Mouse (Mus musculus) embryonic facial prominence, embryonic 10.5 days (tissue): ENCODE data around the gene Abl1. TPM values are rescaled to one million over a fixed set of nuclear protein-coding genes. Genes with fewer than 3 reads are reported as not detected.

Experiments
- DNase-seq: peaks from one replicate; pipeline ENCODE4 v3.0.0-alpha.2; 2017; ENCODE audit warnings: low spot score
- H3K27ac ChIP-seq: fragments of 300-500 bp; sonication (generic); replicated peaks from 2 replicates; pipeline ENCODE4 v1.5.1; 2016; ENCODE audit warnings: mild to moderate bottlenecking
- H3K27me3 ChIP-seq: fragments of 300-500 bp; sonication (generic); replicated peaks from 2 replicates; pipeline ENCODE4 v1.6.1; 2016; ENCODE audit warnings: low read depth, mild to moderate bottlenecking; ENCODE audit not compliant: poor library complexity, severe bottlenecking
- H3K36me3 ChIP-seq: fragments of 300-500 bp; sonication (generic); replicated peaks from 2 replicates; pipeline ENCODE4 v1.6.1; 2016; ENCODE audit warnings: mild to moderate bottlenecking, moderate library complexity
- H3K4me1 ChIP-seq: fragments of 300-500 bp; sonication (generic); 2 replicates; pipeline ENCODE4 v1.6.1; 2016
- H3K4me3 ChIP-seq: fragments of 300-500 bp; sonication (generic); 2 replicates; pipeline ENCODE4 v1.5.1; 2016; ENCODE audit warnings: mild to moderate bottlenecking, moderate library complexity
- H3K9me3 ChIP-seq: fragments of 300-500 bp; sonication (generic); 2 replicates; pipeline ENCODE4 v1.6.1; 2016; ENCODE audit warnings: mild to moderate bottlenecking
- WGBS: fragments of 180-500 bp; shearing (Covaris S2); methylation state at CpG from one replicate; pipeline ENCODE4 v1.1.7; 2016; 5-methylcytosine and 5-hydroxymethylcytosine counted together
- polyA plus RNA-seq: library from polyadenylated mRNA; unstranded; fragments of >200 nt; fragmentation: Nextera tagmentation; extraction: Ambion mirVana; gene quantifications from 2 replicates; pipeline ENCODE4 v1.2.1, GENCODE M21; 2016

The Abl1 gene
- polyA plus RNA-seq, 1 experiment from 2014 or later: 64.8 TPM

DNA sequence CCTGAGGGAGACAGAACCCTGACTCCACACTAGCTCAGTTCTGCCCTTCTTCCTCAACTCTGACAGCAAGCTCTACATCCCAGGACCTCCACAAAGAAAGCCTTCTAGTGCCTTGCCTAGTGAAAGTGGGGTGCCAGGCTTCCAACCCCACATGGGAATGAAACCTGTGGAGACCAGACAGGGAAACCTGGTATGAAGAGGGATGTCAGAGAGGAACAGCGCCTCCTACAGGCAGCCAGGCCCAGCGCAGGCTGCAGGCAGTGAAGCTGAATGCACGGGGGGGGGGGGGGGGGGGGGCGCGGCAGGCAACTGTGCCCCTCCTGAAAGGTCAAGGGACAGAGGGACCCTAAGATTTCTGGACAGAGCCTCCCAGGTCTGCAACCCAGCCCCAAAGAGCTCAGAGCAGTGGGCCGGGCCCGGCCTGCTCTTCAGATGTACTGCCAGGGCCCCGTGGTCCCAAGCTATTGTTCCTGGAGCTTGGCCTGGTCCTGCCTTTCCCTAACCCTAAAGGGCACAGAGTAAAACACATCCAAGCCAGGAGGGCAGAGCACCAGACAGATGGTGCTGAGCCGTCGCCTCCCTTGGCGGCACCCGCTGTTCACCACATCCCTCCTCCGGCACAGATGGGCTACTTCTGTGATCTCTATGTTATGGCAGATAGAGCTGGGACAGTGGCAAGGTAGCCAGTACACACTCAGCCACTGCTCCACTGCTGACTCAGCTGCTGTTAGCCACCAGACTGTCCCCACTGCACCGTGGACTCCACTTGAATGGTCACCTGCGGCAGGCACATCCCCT is 136.0 kb downstream of the Abl1 start:
- peaks cover 33% of the 10 kb centered on the region for H3K4me1 ChIP-seq
- H3K36me3 ChIP-seq: no peaks in the 10 kb centered on the region
- DNase-seq: peak; percentile 50
- H3K27me3 ChIP-seq: peaks cover 52% of the 10 kb centered on the region
- 62% methylated on average over 15 of the region's 15 CpGs for WGBS
- no peaks in the 10 kb centered on the region for H3K9me3 ChIP-seq
- no peak overlapping the region for H3K27ac ChIP-seq
- H3K4me3 ChIP-seq: no peak overlapping the region

- Histone ChIP-seq H3K36me3 (no peaks in the 10 kb centered on the region), H3K9me3 (no peaks in the 10 kb centered on the region), H3K4me1 (peaks cover 46% of the 10 kb centered on the region), H3K27me3 (peaks cover 52% of the 10 kb centered on the region), H3K27ac (no peak overlapping the region), H3K4me3 (no peak overlapping the region)
- WGBS: 85% methylated on average over 16 of the region's 16 CpGs
- no peak for DNase-seq
These were observed 137.3 kb downstream of the Abl1 start for GRCm38 (mm10) chr2:31825469-31825911.

DNA sequence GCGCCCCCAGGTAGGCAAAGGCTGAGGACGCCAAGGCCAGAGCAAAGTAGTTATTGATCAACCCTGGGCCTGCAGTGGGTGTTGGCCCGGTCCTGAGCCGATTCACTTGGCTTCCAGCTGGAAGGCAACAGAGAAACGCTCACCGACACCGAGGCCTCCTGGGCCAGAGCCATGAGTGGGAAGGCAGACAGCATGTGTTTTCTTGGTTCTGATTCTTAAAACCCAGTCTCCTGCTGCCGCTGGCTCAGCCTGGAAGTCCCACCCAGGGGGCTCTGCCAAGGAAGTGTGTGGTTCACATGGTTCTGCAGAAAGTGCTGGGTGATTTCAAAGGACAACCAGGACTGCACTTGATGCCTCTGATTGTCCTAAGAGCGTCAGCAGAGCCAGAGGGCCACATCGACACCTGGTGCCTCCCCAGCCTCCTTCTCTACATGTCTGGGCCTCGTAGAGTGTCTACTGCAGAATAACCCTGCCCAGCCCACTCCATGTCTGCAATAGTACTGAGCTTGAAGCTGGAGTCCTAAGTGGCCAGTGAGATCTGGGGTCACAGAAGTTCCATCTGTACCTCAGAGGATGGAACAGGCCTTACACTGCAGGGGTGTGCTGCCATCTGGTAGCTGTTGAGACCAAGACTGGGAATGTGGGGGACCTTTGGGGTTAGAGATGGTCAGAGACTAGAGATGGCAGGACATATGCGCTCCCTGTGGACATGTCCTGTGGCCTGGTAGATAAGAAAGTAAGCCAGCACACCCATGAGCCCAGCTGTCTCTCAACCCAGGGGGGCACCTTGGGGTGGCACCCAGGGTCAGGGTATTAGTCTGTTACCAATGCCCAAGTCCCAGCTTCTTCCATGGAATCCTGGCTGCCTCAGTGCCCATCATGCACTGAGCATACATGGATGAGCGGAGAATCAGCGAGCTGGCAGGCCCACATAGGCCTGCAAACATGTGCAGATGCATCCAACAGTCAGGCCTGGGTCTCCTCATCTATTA is 138.2 kb downstream of the Abl1 start:
- WGBS: 88% methylated on average over 14 of the region's 14 CpGs
- Histone ChIP-seq H3K27ac (no peak overlapping the region), H3K27me3 (peaks cover 44% of the 10 kb centered on the region)

DNA sequence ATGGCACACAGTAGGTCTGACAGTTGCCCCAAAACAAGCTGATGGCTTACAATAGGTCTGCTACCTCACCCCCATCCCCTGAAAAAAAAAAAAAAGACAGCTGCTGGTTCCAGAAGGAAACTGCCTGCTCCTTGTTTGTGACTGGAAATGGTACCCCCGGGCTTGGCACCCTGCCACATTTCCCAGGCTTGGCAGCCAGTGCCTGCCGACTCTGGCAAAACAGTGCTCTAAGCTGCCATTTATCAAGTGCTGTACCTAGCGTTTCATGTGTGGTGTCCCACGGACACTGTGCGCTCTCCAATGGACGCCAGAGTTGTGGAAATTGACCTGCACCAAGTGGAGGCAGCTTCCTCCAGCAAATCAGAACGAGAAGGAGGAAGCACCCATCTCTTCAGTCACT is 139.7 kb downstream of the Abl1 start:
- Histone ChIP-seq H3K4me1 (peaks cover 42% of the 10 kb centered on the region), H3K27ac (peak overlapping the region; percentile 22; the same call in 1 of the 2 replicates), H3K36me3 (no peaks in the 10 kb centered on the region), H3K4me3 (no peak overlapping the region), H3K27me3 (peaks cover 39% of the 10 kb centered on the region), H3K9me3 (no peaks in the 10 kb centered on the region)
- WGBS: 66% methylated on average over 7 of the region's 7 CpGs
- no peak for DNase-seq

More for the DNA sequence above, 138.2 kb downstream of the Abl1 start:
- no peak for DNase-seq
- H3K36me3 ChIP-seq: no peaks in the 10 kb centered on the region
- H3K4me1 ChIP-seq: peaks cover 51% of the 10 kb centered on the region
- H3K9me3 ChIP-seq: no peaks in the 10 kb centered on the region
- no peak overlapping the region for H3K4me3 ChIP-seq

GRCm38 (mm10) chr2:31828311-31828825 is 140.2 kb downstream of the Abl1 start:
- Histone ChIP-seq H3K9me3 (no peaks in the 10 kb centered on the region), H3K36me3 (no peaks in the 10 kb centered on the region), H3K4me3 (no peak overlapping the region), H3K27me3 (peaks cover 34% of the 10 kb centered on the region), H3K4me1 (peaks cover 37% of the 10 kb centered on the region), H3K27ac (peak overlapping the region; percentile 22; the same call in 1 of the 2 replicates)
- DNase-seq: no peak
- 20% methylated on average over 4 of the region's 4 CpGs for WGBS

DNA sequence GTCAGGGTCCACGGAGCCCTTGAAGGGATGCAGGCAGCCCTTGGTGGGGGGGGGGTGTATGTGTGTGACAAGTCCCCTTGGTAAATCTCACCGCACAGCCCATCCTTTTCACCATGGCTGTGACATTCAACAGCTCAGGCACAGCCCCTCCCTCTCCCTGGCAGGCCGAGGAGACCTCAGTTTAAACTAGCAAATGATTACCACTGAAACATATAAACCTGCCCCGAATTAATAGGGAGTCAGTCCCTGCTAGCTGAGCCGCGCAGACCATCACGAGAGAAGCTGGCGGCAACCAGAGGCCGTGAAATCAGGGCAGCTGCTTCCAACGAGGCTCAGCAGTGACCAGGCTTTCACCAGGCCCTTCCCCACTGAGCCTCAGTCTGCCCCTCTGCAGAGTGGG is 147.9 kb downstream of the Abl1 start:
- 69% methylated on average over 10 of the region's 10 CpGs for WGBS
- H3K4me1 ChIP-seq: peaks cover 32% of the 10 kb centered on the region
- H3K4me3 ChIP-seq: no peak overlapping the region
- H3K27ac ChIP-seq: no peak overlapping the region
- DNase-seq: no peak
- peaks cover 56% of the 10 kb centered on the region for H3K27me3 ChIP-seq
- H3K36me3 ChIP-seq: no peaks in the 10 kb centered on the region
- no peaks in the 10 kb centered on the region for H3K9me3 ChIP-seq

GRCm38 (mm10) chr2:31836985-31837384 is 148.8 kb downstream of the Abl1 start:
- 39% methylated on average over 6 of the region's 6 CpGs for WGBS
- Histone ChIP-seq H3K27ac (peak overlapping the region; percentile 36; the same call in 1 of the 2 replicates), H3K36me3 (no peaks in the 10 kb centered on the region), H3K4me1 (peaks cover 32% of the 10 kb centered on the region), H3K27me3 (peaks cover 61% of the 10 kb centered on the region), H3K4me3 (no peak overlapping the region), H3K9me3 (no peaks in the 10 kb centered on the region)
- DNase-seq: no peak

- H3K4me1 ChIP-seq: peaks cover 32% of the 10 kb centered on the region
- no peaks in the 10 kb centered on the region for H3K9me3 ChIP-seq
- WGBS: 40% methylated on average over 1 of the region's 1 CpGs
- H3K27ac ChIP-seq: peak overlapping the region; percentile 12; the same call in 1 of the 2 replicates
- no peak for DNase-seq
- no peak overlapping the region for H3K4me3 ChIP-seq
- no peaks in the 10 kb centered on the region for H3K36me3 ChIP-seq
- H3K27me3 ChIP-seq: peaks cover 74% of the 10 kb centered on the region
These were observed 150.7 kb downstream of the Abl1 start for GRCm38 (mm10) chr2:31838868-31839267.

DNA sequence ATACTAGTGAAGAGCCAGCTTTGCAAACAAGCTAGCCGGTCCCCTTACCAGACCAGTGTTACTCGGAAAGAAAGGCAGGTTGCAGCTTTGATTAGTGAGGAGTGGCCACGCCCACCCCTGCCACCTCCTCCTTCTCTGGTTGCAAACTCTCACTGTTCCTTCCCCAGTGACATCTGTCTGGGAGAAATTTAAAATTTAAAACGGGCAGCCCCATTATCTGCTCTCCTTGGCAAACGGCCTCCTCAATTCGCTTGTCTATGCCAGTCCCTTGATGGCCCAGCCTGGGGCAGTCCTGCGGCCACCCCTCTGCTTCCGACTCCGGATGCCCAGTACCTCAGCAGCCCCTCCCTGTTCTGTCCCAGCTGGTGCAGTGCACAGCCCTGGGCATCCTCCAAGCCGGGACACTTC is 156.6 kb downstream of the Abl1 start:
- Histone ChIP-seq H3K4me3 (peak overlapping the region; percentile 62; the same call in 1 of the 2 replicates), H3K27me3 (peaks cover 91% of the 10 kb centered on the region), H3K9me3 (no peaks in the 10 kb centered on the region), H3K27ac (no peak overlapping the region), H3K4me1 (peaks cover 40% of the 10 kb centered on the region), H3K36me3 (no peaks in the 10 kb centered on the region)
- WGBS: 3% methylated on average over 10 of the region's 10 CpGs
- no peak for DNase-seq

GRCm38 (mm10) chr2:31845512-31845895 is 157.3 kb downstream of the Abl1 start:
- DNase-seq: peak; percentile 37
- Histone ChIP-seq H3K9me3 (no peaks in the 10 kb centered on the region), H3K27ac (peak overlapping the region; percentile 48), H3K4me3 (peak overlapping the region; percentile 62), H3K4me1 (peaks cover 46% of the 10 kb centered on the region), H3K27me3 (peaks cover 83% of the 10 kb centered on the region), H3K36me3 (no peaks in the 10 kb centered on the region)
- 4% methylated on average over 26 of the region's 26 CpGs for WGBS

DNA sequence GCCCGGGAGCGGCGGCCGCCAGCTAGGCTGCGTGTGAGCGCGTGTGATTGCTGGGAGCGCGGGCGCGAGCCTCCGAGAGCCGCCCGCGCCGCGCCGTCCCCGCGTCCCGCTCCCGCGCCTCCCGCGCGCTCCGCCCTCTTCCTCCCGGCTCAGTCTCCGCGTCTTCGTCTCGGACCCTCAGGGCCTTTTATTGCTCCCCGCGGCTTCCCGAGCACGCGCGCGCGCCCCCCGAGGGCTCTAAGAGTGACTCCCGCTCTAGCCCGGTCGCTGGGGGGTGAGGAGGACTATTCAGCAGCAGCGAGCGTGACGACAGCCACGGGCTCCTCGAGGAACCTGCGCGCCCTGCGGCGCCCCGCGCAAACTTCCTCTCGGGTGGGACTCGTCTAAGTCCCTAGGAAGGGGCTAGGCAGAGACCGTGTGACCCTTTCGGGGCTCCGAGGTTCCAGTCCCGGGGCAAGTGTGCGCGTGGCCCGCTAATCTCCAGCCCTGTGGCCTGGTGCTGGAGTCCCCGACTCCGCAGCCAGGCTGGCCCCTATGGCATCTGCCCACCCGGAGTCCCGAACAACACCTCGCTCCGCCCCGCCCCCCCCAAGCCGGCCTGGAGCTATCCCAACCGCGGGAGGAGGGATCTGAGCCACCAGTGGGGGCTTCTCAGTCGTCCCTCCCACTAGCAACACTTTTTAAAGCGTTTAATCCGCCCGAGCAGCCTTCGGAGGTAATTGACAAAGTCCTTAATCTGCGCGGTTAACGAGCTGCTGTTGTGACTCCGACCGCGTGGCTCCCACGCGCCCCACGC is 157.9 kb downstream of the Abl1 start, which contains the start of gene Fibcd1:
Gene Fibcd1, minus strand, starts transcription at position 110 of the 796 bp plus-strand sequence.
- Histone ChIP-seq H3K4me1 (peaks cover 51% of the 10 kb centered on the region), H3K9me3 (no peaks in the 10 kb centered on the region), H3K27me3 (peaks cover 78% of the 10 kb centered on the region), H3K4me3 (peak within 1 kb of the TSS; percentile 62), H3K36me3 (no peaks in the 10 kb centered on the region), H3K27ac (peak within 1 kb of the TSS; percentile 48)
- peak; percentile 58 for DNase-seq
- WGBS: under 1% methylated on average over 88 of the region's 88 CpGs
